Mouse (Mus musculus) spleen, adult 12 weeks (tissue): ENCODE measurements around the gene Olfr8.
"Not testable (repeated sequence)": the region's sequence is repeated elsewhere in the genome, so short reads cannot be mapped to it uniquely, and the experiment has no call there.

Source experiments
- DNase-seq: peaks from one replicate; pipeline ENCODE4 v3.0.0; 2022; ENCODE audit warnings: low spot score

The Olfr8 gene

DNA sequence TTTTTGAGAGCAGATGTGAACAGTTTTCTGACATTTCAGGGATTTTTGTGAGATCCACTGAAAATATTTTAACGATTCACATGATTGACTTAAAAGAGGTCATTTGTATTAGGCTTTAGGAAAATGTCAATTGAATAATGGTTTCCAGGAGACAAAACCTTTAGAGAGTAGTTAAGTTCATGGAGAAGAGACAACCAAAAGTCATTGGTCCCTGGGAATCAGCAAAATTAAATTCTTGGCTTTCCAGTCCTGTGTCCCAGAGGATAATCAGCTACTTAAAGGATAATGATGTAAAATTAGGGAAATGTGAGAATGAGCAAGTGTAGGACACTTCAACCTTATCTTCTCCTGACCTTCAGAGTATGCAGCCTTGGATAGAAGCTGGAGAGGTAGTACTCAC lies at the start of gene Olfr8:
Gene Olfr8, plus strand, starts transcription at position 301 of the 400 bp plus-strand sequence.
- DNase-seq: not testable (repeated sequence)

DNA sequence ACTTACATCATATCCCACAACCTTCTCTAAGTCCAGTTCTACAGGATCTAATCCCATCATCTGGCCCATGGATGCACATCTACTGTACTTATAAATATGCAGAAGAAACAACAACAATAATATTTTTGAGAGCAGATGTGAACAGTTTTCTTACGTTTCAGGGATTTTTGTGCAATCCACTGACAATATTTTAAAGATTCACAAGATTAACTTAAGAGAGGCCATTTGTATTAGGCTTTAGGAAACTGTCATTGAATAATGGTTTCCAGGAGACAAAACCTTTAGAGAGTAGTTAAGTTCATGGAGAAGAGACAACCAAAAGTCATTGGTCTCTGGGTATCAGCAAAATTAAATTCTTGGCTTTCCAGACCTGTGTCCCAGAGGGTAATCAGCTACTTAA lies 37.6 kb upstream of the Olfr8 start, which contains the start of gene Olfr1354:
Gene Olfr1354, plus strand, starts transcription at position 301 of the 400 bp plus-strand sequence.
- not testable (repeated sequence) for DNase-seq

DNA sequence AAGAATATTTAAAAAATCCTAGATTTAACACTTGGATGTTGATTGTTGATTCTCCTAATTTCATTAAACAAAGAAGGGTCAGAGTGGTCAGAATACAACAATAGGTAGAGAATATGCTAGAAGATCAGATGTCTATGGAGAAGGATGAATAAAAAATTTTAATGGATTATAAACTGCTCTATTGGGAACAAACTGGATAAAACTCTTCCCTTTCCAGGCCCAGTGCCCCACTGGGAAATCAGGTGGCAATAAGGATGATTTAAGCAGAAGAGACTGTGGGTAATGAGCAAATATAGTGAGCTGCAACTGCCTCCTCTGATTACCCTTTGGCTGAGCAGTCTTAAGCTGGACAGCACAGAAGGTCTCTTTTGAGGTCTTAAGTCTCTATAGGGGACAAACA lies 12.6 kb downstream of the Olfr8 start, which contains the start of gene Olfr1353:
Gene Olfr1353, plus strand, starts transcription at position 301 of the 400 bp plus-strand sequence.
- DNase-seq: not testable (repeated sequence)

DNA sequence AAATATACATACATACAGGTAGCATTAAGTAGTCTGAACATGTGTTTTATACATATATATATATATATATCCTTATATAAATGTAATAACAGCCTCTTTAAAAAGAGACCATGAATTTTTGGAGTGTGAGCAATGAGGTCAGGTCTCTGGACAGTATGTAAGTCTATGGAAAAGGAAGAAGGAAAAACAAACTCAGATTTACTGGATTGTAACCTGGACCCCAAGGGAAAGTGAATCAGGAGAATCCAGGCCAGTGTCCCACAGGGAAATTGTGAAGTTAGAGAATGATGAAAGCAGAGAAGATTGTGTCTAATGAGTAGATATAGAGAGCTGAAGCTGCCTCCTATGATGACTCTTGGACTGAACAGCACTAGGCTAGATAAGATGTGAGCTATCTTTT lies 30.3 kb downstream of the Olfr8 start, which contains the start of gene Olfr1352:
Gene Olfr1352, plus strand, starts transcription at position 301 of the 400 bp plus-strand sequence.
- no peak for DNase-seq
